Mouse (Mus musculus) 3134 (cell line): Measurements from ENCODE around the gene Npw.
"Not testable (repeated sequence)": the region's sequence is repeated elsewhere in the genome, so short reads cannot be mapped to it uniquely, and the experiment has no call there.

Source experiments
- DNase-seq: peaks from one replicate; pipeline ENCODE4 v3.0.0-alpha.2; 2011; ENCODE audit warnings: low spot score; ENCODE audit not compliant: insufficient read length; ENCODE audit errors: extremely low read depth

Npw gene

GRCm38 (mm10) chr17:24672141-24672540 is 13.9 kb upstream of the Npw start:
- peak; percentile 77 for DNase-seq

GRCm38 (mm10) chr17:24671346-24671745 is 13.1 kb upstream of the Npw start:
- no peak for DNase-seq

GRCm38 (mm10) chr17:24670246-24670844 is 12.1 kb upstream of the Npw start:
- no peak for DNase-seq

- peak; percentile 91 for DNase-seq
Observed at GRCm38 (mm10) chr17:24669545-24670245, 11.4 kb upstream of the Npw start, which contains the start of gene Zfp598. Gene Zfp598, plus strand, starts transcription at chr17:24669687.

- DNase-seq, result not testable (repeated sequence)
Observed at GRCm38 (mm10) chr17:24669214-24669544, 10.9 kb upstream of the Npw start.

- DNase-seq, result no peak
Observed at GRCm38 (mm10) chr17:24667416-24667815, 9.2 kb upstream of the Npw start.

GRCm38 (mm10) chr17:24667011-24667410 is 8.8 kb upstream of the Npw start:
- DNase-seq, result not testable (repeated sequence)

GRCm38 (mm10) chr17:24654969-24655368 is 3.3 kb downstream of the Npw start:
- DNase-seq, result no peak

GRCm38 (mm10) chr17:24653967-24654710 is 4.1 kb downstream of the Npw start:
- DNase-seq, result no peak

- no peak for DNase-seq
Observed at GRCm38 (mm10) chr17:24651835-24652234, 6.4 kb downstream of the Npw start.

- no peak for DNase-seq
Observed at GRCm38 (mm10) chr17:24650766-24651165, 7.5 kb downstream of the Npw start.

GRCm38 (mm10) chr17:24650070-24650616 is 8.1 kb downstream of the Npw start, which contains the start of gene Slc9a3r2:
Gene Slc9a3r2, minus strand, starts transcription at chr17:24650327.
- DNase-seq, result no peak

- DNase-seq, result no peak
Observed at GRCm38 (mm10) chr17:24649581-24650069, 8.6 kb downstream of the Npw start.

- DNase-seq, result no peak
Observed at GRCm38 (mm10) chr17:24648731-24649377, 9.4 kb downstream of the Npw start.

GRCm38 (mm10) chr17:24647493-24647892 is 10.8 kb downstream of the Npw start:
- no peak for DNase-seq

- DNase-seq, result no peak
Observed at GRCm38 (mm10) chr17:24646381-24646780, 11.9 kb downstream of the Npw start.

GRCm38 (mm10) chr17:24645916-24646315 is 12.3 kb downstream of the Npw start:
- DNase-seq, result no peak

- no peak for DNase-seq
Observed at GRCm38 (mm10) chr17:24644875-24645721, 13.2 kb downstream of the Npw start.

GRCm38 (mm10) chr17:24644030-24644715 is 14.1 kb downstream of the Npw start:
- no peak for DNase-seq
